Mouse (Mus musculus) CD4-positive, CD25-positive, alpha-beta regulatory T cell (primary cell): ENCODE measurements around the gene Olfr740. TPM values are rescaled to one million over a fixed set of nuclear protein-coding genes. Genes with fewer than 3 reads are reported as not detected.

Experiments
- polyA plus RNA-seq: library from polyadenylated mRNA; unstranded; fragments of 100-300 nt; shearing (Covaris generic); gene quantifications from one replicate; pipeline ENCODE4 v1.2.1, GENCODE M21; 2017

The Olfr740 gene
- not detected for polyA plus RNA-seq

GRCm38 (mm10) chr14:50445245-50445644 lies at the start of gene Olfr740:
Olfr740 (plus strand) TSS chr14:50445545.

DNA sequence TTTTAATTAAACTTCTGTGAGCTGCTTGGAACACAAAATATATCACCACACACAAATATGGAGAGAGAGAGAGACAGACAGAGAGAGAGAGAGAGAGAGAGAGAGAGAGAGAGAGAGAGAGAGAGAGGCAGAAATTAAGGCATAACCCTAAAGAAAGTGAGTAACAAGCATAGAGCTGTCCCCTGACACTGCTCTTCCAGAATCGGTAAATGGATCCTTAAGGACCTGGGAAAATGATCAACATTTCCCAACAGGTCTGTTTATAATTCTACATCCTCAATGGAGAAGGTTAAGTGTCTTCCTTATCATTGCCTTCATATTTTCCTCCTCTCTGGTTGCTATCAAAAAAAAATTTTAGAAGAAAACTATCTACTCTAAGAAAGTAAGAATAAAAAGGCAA lies 38.1 kb upstream of the Olfr740 start, which contains the start of gene Olfr738:
Olfr738 (plus strand) TSS at position 301 of the 400 bp plus-strand sequence.

GRCm38 (mm10) chr14:50418326-50418725 lies 27.0 kb upstream of the Olfr740 start, which contains the start of gene Olfr739:
Olfr739 (plus strand) TSS chr14:50418626.

DNA sequence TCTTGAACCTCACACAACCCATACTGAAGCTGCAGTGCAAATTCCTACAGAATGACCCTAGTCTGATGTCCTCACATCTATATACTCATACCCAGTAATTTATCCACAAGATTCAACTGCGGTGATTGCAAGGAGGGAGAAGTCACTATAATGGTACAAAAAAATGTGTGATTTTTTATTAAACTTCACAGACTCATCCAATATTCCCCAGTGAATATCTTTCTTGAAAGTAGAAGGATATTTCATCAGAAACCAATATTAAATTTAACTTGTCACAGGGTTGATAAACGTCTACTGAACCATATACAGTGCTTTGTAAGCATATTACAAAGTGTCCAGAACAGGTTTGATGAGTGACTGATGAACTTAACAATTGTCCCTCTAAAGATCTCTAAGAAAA lies 27.1 kb downstream of the Olfr740 start, which contains the start of gene Olfr741:
Olfr741 (plus strand) TSS at position 301 of the 400 bp plus-strand sequence.

DNA sequence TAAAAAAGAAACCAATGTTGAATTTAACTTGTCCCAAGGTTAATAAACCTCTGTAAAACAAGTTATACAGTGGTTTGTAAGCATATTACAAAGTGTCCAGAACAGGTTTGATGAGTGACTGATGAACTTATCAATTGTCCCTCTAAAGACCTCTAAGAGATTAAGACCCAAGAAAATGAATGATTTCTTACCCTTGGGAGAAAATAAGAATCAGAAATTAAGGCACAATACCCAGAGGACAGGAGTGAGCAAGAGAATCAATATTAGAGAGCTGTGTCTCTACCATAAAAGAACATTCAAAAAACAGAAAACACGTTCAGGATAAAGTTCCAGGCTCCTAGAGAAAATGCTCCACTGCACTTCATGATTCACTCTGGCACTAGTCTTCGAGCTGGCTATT lies 58.0 kb downstream of the Olfr740 start, which contains the start of gene Olfr742:
Olfr742 (plus strand) TSS at position 301 of the 400 bp plus-strand sequence.

Other genes with a start within 250 kb of the Olfr740 start
- gene Olfr731, start 203.7 kb upstream of the Olfr740 start, polyA plus RNA-seq = 0.05 TPM
- gene Olfr732, start 161.3 kb upstream of the Olfr740 start, polyA plus RNA-seq = not detected
- 0.06 TPM for gene Olfr733, start 144.0 kb upstream of the Olfr740 start, polyA plus RNA-seq
- gene Olfr734, start 118.8 kb upstream of the Olfr740 start, polyA plus RNA-seq = not detected
- not detected for gene Olfr735, start 96.7 kb upstream of the Olfr740 start, polyA plus RNA-seq
- not detected for gene Tlr11, start 87.6 kb upstream of the Olfr740 start, polyA plus RNA-seq
- gene Olfr736, start 64.4 kb upstream of the Olfr740 start, polyA plus RNA-seq = not detected
- not detected for gene Olfr738, start 38.0 kb upstream of the Olfr740 start, polyA plus RNA-seq
- not detected for gene Olfr739, start 26.9 kb upstream of the Olfr740 start, polyA plus RNA-seq
- 0.16 TPM for gene Olfr741, start 27.2 kb downstream of the Olfr740 start, polyA plus RNA-seq
- gene Olfr742, start 58.1 kb downstream of the Olfr740 start, polyA plus RNA-seq = not detected
- not detected for gene Olfr743, start 76.3 kb downstream of the Olfr740 start, polyA plus RNA-seq
- gene Olfr744, start 169.3 kb downstream of the Olfr740 start, polyA plus RNA-seq = not detected
- gene Olfr745, start 193.8 kb downstream of the Olfr740 start, polyA plus RNA-seq = not detected
- not detected for gene Olfr746, start 201.5 kb downstream of the Olfr740 start, polyA plus RNA-seq
- not detected for gene Olfr747, start 247.7 kb downstream of the Olfr740 start, polyA plus RNA-seq